Mouse (Mus musculus): ENCODE data around the gene Lpp. TPM values are rescaled to one million over a fixed set of nuclear protein-coding genes. Genes with fewer than 3 reads are reported as not detected.

Lpp gene
- polyA plus RNA-seq, 1 experiment, result 176 TPM

GRCm38 (mm10) chr16:24900241-24900796, 507.0 kb downstream of the Lpp start:
- H3K27me3 ChIP-seq (ENCODE audit: control insufficient read depth, insufficient read depth, low read length), result no peaks in the 10 kb centered on the region
- H3K4me3 ChIP-seq (ENCODE audit: control insufficient read depth, low read depth, low read length), result no peak overlapping the region
- no peak for TF ChIP-seq POLR2A (IDR thresholded peaks at IDR 0.05; ENCODE audit: control insufficient read depth, low read depth, low read length)
- no peak for TF ChIP-seq CTCF (IDR thresholded peaks at IDR 0.05; ENCODE audit: control insufficient read depth, insufficient read depth, insufficient replicate concordance, low read depth, low read length)
- no peaks in the 10 kb centered on the region for H3K36me3 ChIP-seq (ENCODE audit: control insufficient read depth, insufficient read depth, low read length)
- no peaks in the 10 kb centered on the region for H3K4me1 ChIP-seq (ENCODE audit: control insufficient read depth, insufficient read depth, low read length)
- H3K27ac ChIP-seq (ENCODE audit: control insufficient read depth, insufficient read depth, low read depth, low read length), result no peak overlapping the region

- Histone ChIP-seq H3K4me3 (ENCODE audit: control insufficient read depth, low read depth, low read length) (no peak overlapping the region), H3K27me3 (ENCODE audit: control insufficient read depth, insufficient read depth, low read length) (no peaks in the 10 kb centered on the region), H3K27ac (ENCODE audit: control insufficient read depth, insufficient read depth, low read depth, low read length) (no peak overlapping the region), H3K4me1 (ENCODE audit: control insufficient read depth, insufficient read depth, low read length) (no peaks in the 10 kb centered on the region), H3K36me3 (ENCODE audit: control insufficient read depth, insufficient read depth, low read length) (no peaks in the 10 kb centered on the region)
- TF ChIP-seq POLR2A (IDR thresholded peaks at IDR 0.05; ENCODE audit: control insufficient read depth, low read depth, low read length) (no peak), CTCF (IDR thresholded peaks at IDR 0.05; ENCODE audit: control insufficient read depth, insufficient read depth, insufficient replicate concordance, low read depth, low read length) (no peak)
Measured at GRCm38 (mm10) chr16:24901139-24901859, 508.0 kb downstream of the Lpp start.

- no peak overlapping the region for H3K4me3 ChIP-seq (ENCODE audit: control insufficient read depth, low read depth, low read length)
- no peaks in the 10 kb centered on the region for H3K27me3 ChIP-seq (ENCODE audit: control insufficient read depth, insufficient read depth, low read length)
- H3K4me1 ChIP-seq (ENCODE audit: control insufficient read depth, insufficient read depth, low read length), result no peaks in the 10 kb centered on the region
- no peak overlapping the region for H3K27ac ChIP-seq (ENCODE audit: control insufficient read depth, insufficient read depth, low read depth, low read length)
- TF ChIP-seq CTCF (IDR thresholded peaks at IDR 0.05; ENCODE audit: control insufficient read depth, insufficient read depth, insufficient replicate concordance, low read depth, low read length), result no peak
- TF ChIP-seq POLR2A (IDR thresholded peaks at IDR 0.05; ENCODE audit: control insufficient read depth, low read depth, low read length), result no peak
- H3K36me3 ChIP-seq (ENCODE audit: control insufficient read depth, insufficient read depth, low read length), result no peaks in the 10 kb centered on the region
Measured at GRCm38 (mm10) chr16:24902111-24902510, 508.8 kb downstream of the Lpp start.

GRCm38 (mm10) chr16:24908926-24909325, 515.6 kb downstream of the Lpp start:
- no peak for TF ChIP-seq CTCF (IDR thresholded peaks at IDR 0.05; ENCODE audit: control insufficient read depth, insufficient read depth, insufficient replicate concordance, low read depth, low read length)
- no peak for TF ChIP-seq POLR2A (IDR thresholded peaks at IDR 0.05; ENCODE audit: control insufficient read depth, low read depth, low read length)
- Histone ChIP-seq H3K36me3 (ENCODE audit: control insufficient read depth, insufficient read depth, low read length) (no peaks in the 10 kb centered on the region), H3K27me3 (ENCODE audit: control insufficient read depth, insufficient read depth, low read length) (no peaks in the 10 kb centered on the region), H3K27ac (ENCODE audit: control insufficient read depth, insufficient read depth, low read depth, low read length) (no peak overlapping the region), H3K4me3 (ENCODE audit: control insufficient read depth, low read depth, low read length) (no peak overlapping the region), H3K4me1 (ENCODE audit: control insufficient read depth, insufficient read depth, low read length) (no peaks in the 10 kb centered on the region)

- TF ChIP-seq CTCF (IDR thresholded peaks at IDR 0.05; ENCODE audit: control insufficient read depth, insufficient read depth, insufficient replicate concordance, low read depth, low read length) (no peak), POLR2A (IDR thresholded peaks at IDR 0.05; ENCODE audit: control insufficient read depth, low read depth, low read length) (no peak)
- Histone ChIP-seq H3K27ac (ENCODE audit: control insufficient read depth, insufficient read depth, low read depth, low read length) (no peak overlapping the region), H3K4me3 (ENCODE audit: control insufficient read depth, low read depth, low read length) (no peak overlapping the region), H3K36me3 (ENCODE audit: control insufficient read depth, insufficient read depth, low read length) (no peaks in the 10 kb centered on the region), H3K27me3 (ENCODE audit: control insufficient read depth, insufficient read depth, low read length) (no peaks in the 10 kb centered on the region), H3K4me1 (ENCODE audit: control insufficient read depth, insufficient read depth, low read length) (no peaks in the 10 kb centered on the region)
Measured at GRCm38 (mm10) chr16:24910321-24910720, 517.0 kb downstream of the Lpp start.

GRCm38 (mm10) chr16:24910834-24911233, 517.5 kb downstream of the Lpp start:
- H3K36me3 ChIP-seq (ENCODE audit: control insufficient read depth, insufficient read depth, low read length), result no peaks in the 10 kb centered on the region
- no peaks in the 10 kb centered on the region for H3K27me3 ChIP-seq (ENCODE audit: control insufficient read depth, insufficient read depth, low read length)
- TF ChIP-seq POLR2A (IDR thresholded peaks at IDR 0.05; ENCODE audit: control insufficient read depth, low read depth, low read length), result no peak
- no peak for TF ChIP-seq CTCF (IDR thresholded peaks at IDR 0.05; ENCODE audit: control insufficient read depth, insufficient read depth, insufficient replicate concordance, low read depth, low read length)
- H3K4me3 ChIP-seq (ENCODE audit: control insufficient read depth, low read depth, low read length), result no peak overlapping the region
- H3K4me1 ChIP-seq (ENCODE audit: control insufficient read depth, insufficient read depth, low read length), result no peaks in the 10 kb centered on the region
- H3K27ac ChIP-seq (ENCODE audit: control insufficient read depth, insufficient read depth, low read depth, low read length), result no peak overlapping the region

- no peaks in the 10 kb centered on the region for H3K4me1 ChIP-seq (ENCODE audit: control insufficient read depth, insufficient read depth, low read length)
- H3K27me3 ChIP-seq (ENCODE audit: control insufficient read depth, insufficient read depth, low read length), result no peaks in the 10 kb centered on the region
- no peak overlapping the region for H3K4me3 ChIP-seq (ENCODE audit: control insufficient read depth, low read depth, low read length)
- TF ChIP-seq POLR2A (IDR thresholded peaks at IDR 0.05; ENCODE audit: control insufficient read depth, low read depth, low read length), result no peak
- no peak for TF ChIP-seq CTCF (IDR thresholded peaks at IDR 0.05; ENCODE audit: control insufficient read depth, insufficient read depth, insufficient replicate concordance, low read depth, low read length)
- H3K27ac ChIP-seq (ENCODE audit: control insufficient read depth, insufficient read depth, low read depth, low read length), result no peak overlapping the region
- H3K36me3 ChIP-seq (ENCODE audit: control insufficient read depth, insufficient read depth, low read length), result no peaks in the 10 kb centered on the region
Measured at GRCm38 (mm10) chr16:24912381-24912780, 519.1 kb downstream of the Lpp start.

Measured in testis, adult 2 months (tissue).